Mouse (Mus musculus) myocyte (in vitro differentiated cells): ENCODE measurements around the gene Mrps23.

Experiments used
- E2F4 ChIP-seq: IDR thresholded peaks from one replicate; pipeline ENCODE4 v1.6.1; 2011; ENCODE audit warnings: mild to moderate bottlenecking, control low read depth, moderate library complexity; ENCODE audit not compliant: insufficient read depth
- MAX ChIP-seq: IDR thresholded peaks from one replicate; pipeline ENCODE4 v1.6.1; 2011; ENCODE audit warnings: low read depth, mild to moderate bottlenecking, control low read depth
- POLR2A ChIP-seq: IDR thresholded peaks from one replicate; pipeline ENCODE4 v1.6.1; 2011; ENCODE audit warnings: low read depth, mild to moderate bottlenecking, control low read depth, moderate library complexity; ENCODE audit not compliant: insufficient read length
- USF1 ChIP-seq: IDR thresholded peaks from one replicate; pipeline ENCODE4 v1.6.1; 2011; ENCODE audit warnings: low read depth, mild to moderate bottlenecking, control low read depth, moderate library complexity

DNA sequence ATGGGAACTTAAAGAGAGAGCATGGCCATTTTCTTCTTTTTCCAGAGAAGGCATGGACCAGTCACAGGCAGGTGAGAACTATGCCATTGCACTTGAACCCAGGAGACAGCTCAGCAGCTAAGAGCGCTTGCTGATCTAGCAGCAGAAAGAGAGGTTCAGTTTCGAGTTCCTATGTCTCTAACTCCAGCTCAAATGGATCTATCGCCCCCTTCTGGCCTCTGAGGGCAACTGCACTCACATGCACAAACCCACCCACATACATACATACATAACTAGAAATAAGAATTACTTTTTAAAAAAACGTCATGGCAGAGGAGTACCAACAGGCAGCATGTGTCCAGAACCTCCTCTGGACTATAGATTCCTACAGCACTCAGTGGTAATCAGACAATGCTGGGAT is 54.0 kb downstream of the Mrps23 start:
- no peak for TF ChIP-seq MAX
- no peak for TF ChIP-seq USF1
- no peak for TF ChIP-seq E2F4
- no peak for TF ChIP-seq POLR2A
